Mouse (Mus musculus) stomach, postnatal 0 days (tissue): ENCODE data around the gene Rfx5.
"Not testable (repeated sequence)": the region's sequence is repeated elsewhere in the genome, so short reads cannot be mapped to it uniquely, and the experiment has no call there.

Experiments
- CTCF ChIP-seq: IDR thresholded peaks from 2 replicates; pipeline ENCODE4 v1.5.1; 2016; ENCODE audit warnings: antibody characterized with exemption, low read depth, mild to moderate bottlenecking, moderate library complexity
- EP300 ChIP-seq: optimal IDR thresholded peaks from 2 replicates; pipeline ENCODE3; 2016; ENCODE audit warnings: antibody characterized with exemption

DNA sequence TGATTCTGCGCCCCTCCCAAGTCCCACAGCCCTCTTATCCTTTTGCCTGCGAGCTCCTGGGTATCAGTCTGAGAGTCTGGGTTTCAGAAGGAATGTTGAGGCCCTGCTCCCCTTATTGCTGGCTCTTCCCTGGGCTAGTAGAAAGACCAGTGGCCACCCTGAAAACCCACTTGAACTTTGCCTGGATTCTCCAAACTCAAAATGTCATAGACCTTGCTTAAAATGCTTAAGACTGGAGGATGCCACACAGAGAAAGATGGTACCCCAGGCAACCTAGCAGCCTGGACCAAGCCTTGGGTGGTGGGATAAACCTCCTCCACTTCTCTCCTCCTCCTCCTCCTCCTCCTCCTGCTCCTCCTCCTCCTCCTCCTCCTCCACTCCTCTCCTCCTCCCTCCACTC lies 20.3 kb upstream of the Rfx5 start:
- not testable (repeated sequence) for TF ChIP-seq CTCF, EP300
